Mouse (Mus musculus) kidney, embryonic 14.5 days (tissue): ENCODE data around the gene Ptpn13. TPM values are rescaled to one million over a fixed set of nuclear protein-coding genes. Genes with fewer than 3 reads are reported as not detected.

Source experiments
- ATAC-seq: fragments of 200-750 bp; cut with Nextera tagmentation; 2 replicates; pipeline ENCODE4 v1.8.0; 2017; ENCODE audit warnings: moderate number of reproducible peaks, mild to moderate bottlenecking, moderate TSS enrichment, moderate library complexity; ENCODE audit not compliant: low FRiP score, low TSS enrichment
- H3K27ac ChIP-seq: fragments of 300-500 bp; sonication (generic); 2 replicates; pipeline ENCODE4 v1.5.1; 2014; ENCODE audit warnings: low read depth, mild to moderate bottlenecking, low read length, moderate library complexity, mixed read lengths
- H3K27me3 ChIP-seq: fragments of 300-500 bp; sonication (generic); 2 replicates; pipeline ENCODE4 v1.6.1; 2014; ENCODE audit warnings: mild to moderate bottlenecking, low read length; ENCODE audit not compliant: control insufficient read depth, insufficient read depth
- H3K36me3 ChIP-seq: fragments of 300-500 bp; sonication (generic); 2 replicates; pipeline ENCODE4 v1.6.1; 2014; ENCODE audit warnings: low read length, mixed read lengths; ENCODE audit not compliant: control insufficient read depth, insufficient read depth
- H3K4me1 ChIP-seq: fragments of 300-500 bp; sonication (generic); 2 replicates; pipeline ENCODE4 v1.6.1; 2014; ENCODE audit warnings: low read length, mixed read lengths; ENCODE audit not compliant: control insufficient read depth, insufficient read depth
- H3K4me2 ChIP-seq: fragments of 300-500 bp; sonication (generic); replicated peaks from 2 replicates; pipeline ENCODE4 v1.6.1; 2014; ENCODE audit warnings: low read depth, mild to moderate bottlenecking, low read length
- H3K4me3 ChIP-seq: fragments of 300-500 bp; sonication (generic); 2 replicates; pipeline ENCODE4 v1.5.1; 2014; ENCODE audit warnings: mild to moderate bottlenecking, low read length
- H3K9ac ChIP-seq: fragments of 300-500 bp; sonication (generic); 2 replicates; pipeline ENCODE4 v1.6.1; 2014; ENCODE audit warnings: low read depth, mild to moderate bottlenecking, low read length, moderate library complexity
- H3K9me3 ChIP-seq: fragments of 300-500 bp; sonication (generic); 2 replicates; pipeline ENCODE4 v1.6.1; 2016; ENCODE audit warnings: low read length; ENCODE audit not compliant: control insufficient read depth
- WGBS: fragments of 180-500 bp; shearing (Covaris S2); extraction: QIAGEN DNeasy Blood & Tissue Kit; methylation state at CpG from one replicate; pipeline ENCODE4 v1.1.7; 2014; 5-methylcytosine and 5-hydroxymethylcytosine counted together
- polyA plus RNA-seq: library from polyadenylated mRNA; unstranded; fragments of >200 nt; fragmentation: Nextera tagmentation; extraction: Ambion mirVana; gene quantifications from 2 replicates; pipeline ENCODE4 v1.2.1, GENCODE M21; 2014

The Ptpn13 gene
- polyA plus RNA-seq, 1 experiment from 2014 or later, result 42.5 TPM

DNA sequence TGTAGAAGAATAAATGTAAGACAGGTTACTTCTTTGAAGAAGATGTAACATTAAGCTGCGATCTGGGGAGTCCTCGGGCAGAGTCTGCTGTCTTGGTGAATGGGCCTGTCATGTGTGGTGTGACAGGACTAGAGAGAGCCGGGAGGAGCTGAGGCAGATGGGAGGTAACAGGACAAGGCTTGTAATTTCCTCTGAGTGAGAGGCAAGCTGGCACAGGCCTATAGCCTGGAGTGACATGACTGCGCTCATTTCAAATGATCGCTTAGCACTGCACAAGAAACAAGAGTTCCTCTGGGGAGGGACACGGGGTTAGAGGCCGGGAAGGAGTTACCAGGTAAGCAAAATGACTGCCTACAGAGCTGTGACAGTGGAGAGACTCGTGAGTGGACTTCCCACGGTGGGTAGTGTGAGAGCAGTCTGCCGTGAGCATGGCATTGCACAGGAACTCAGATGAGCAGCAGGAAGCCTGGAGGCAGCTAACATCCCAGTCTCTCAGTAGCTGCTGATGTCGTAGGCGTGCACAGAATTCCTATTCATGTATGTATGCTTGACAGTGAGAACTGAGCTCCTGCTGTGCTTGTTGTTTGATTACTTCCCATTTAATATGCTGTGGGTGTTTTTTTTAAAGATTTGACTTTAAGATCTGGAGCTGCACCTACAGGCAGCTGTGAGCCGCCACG lies 171.6 kb downstream of the Ptpn13 start:
- H3K9me3 ChIP-seq, result no peaks in the 10 kb centered on the region
- H3K4me2 ChIP-seq, result no peak overlapping the region
- 73% methylated on average over 14 of the region's 14 CpGs for WGBS
- no peaks in the 10 kb centered on the region for H3K27me3 ChIP-seq
- H3K9ac ChIP-seq, result no peak overlapping the region
- H3K27ac ChIP-seq, result no peak overlapping the region
- no peak for ATAC-seq
- H3K4me3 ChIP-seq, result no peak overlapping the region
- no peaks in the 10 kb centered on the region for H3K4me1 ChIP-seq
- H3K36me3 ChIP-seq, result peaks cover 33% of the 10 kb centered on the region

DNA sequence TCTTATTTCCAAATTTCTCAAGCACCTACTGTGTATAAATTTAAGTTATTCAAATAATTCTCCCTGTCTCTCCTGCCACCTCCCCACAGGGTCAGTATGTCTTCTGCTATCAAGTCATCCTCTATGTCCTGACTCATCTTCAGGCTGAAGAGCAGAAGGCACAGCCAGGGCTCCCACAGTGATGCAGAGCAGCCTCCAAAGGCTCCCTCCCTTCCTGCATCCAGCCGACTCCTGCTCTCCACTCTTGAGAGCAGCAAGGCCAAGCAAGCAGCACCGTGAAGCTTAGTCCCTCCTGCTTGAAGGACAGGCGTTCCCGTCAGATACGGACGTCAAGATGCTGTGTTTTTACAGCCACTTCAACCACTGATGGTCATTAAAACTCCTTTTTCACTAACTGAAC lies 172.6 kb downstream of the Ptpn13 start:
- Histone ChIP-seq H3K4me2 (no peak overlapping the region), H3K9me3 (no peaks in the 10 kb centered on the region), H3K9ac (no peak overlapping the region), H3K4me3 (no peak overlapping the region), H3K27me3 (no peaks in the 10 kb centered on the region), H3K4me1 (no peaks in the 10 kb centered on the region), H3K27ac (no peak overlapping the region), H3K36me3 (peaks cover 33% of the 10 kb centered on the region)
- WGBS, result 55% methylated on average over 6 of the region's 6 CpGs
- no peak for ATAC-seq

- no peak overlapping the region for H3K9ac ChIP-seq
- H3K36me3 ChIP-seq, result peaks cover 27% of the 10 kb centered on the region
- H3K4me1 ChIP-seq, result no peaks in the 10 kb centered on the region
- WGBS, result 88% methylated on average over 9 of the region's 9 CpGs
- ATAC-seq, result no peak
- H3K9me3 ChIP-seq, result no peaks in the 10 kb centered on the region
- H3K4me3 ChIP-seq, result no peak overlapping the region
- no peak overlapping the region for H3K27ac ChIP-seq
- no peaks in the 10 kb centered on the region for H3K27me3 ChIP-seq
- H3K4me2 ChIP-seq, result no peak overlapping the region
Measured at GRCm38 (mm10) chr5:103598264-103598663, 173.3 kb downstream of the Ptpn13 start.

DNA sequence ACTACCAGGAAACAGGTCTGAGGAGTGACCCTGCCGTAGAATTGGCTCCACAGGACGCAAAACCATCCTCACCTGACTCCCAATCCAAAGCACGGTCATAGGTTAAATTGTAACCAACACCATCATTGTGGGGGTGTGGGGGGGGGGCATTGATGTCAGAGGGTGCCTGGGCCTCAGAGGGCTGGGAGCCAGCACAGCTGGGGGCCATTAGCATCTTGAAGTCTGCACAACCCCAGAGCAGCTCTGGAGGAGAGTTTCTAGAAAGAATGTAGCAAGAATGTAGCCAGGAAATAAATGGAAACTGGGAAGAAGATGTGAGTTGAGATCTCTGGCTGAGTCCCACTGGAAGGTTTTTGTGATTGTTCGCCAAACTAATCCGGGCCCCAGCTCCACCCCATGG lies 173.9 kb downstream of the Ptpn13 start:
- H3K4me1 ChIP-seq, result no peaks in the 10 kb centered on the region
- no peak overlapping the region for H3K4me2 ChIP-seq
- H3K36me3 ChIP-seq, result peaks cover 23% of the 10 kb centered on the region
- no peak for ATAC-seq
- H3K9me3 ChIP-seq, result no peaks in the 10 kb centered on the region
- H3K27me3 ChIP-seq, result no peaks in the 10 kb centered on the region
- no peak overlapping the region for H3K9ac ChIP-seq
- no peak overlapping the region for H3K27ac ChIP-seq
- WGBS, result 82% methylated on average over 5 of the region's 5 CpGs
- no peak overlapping the region for H3K4me3 ChIP-seq

DNA sequence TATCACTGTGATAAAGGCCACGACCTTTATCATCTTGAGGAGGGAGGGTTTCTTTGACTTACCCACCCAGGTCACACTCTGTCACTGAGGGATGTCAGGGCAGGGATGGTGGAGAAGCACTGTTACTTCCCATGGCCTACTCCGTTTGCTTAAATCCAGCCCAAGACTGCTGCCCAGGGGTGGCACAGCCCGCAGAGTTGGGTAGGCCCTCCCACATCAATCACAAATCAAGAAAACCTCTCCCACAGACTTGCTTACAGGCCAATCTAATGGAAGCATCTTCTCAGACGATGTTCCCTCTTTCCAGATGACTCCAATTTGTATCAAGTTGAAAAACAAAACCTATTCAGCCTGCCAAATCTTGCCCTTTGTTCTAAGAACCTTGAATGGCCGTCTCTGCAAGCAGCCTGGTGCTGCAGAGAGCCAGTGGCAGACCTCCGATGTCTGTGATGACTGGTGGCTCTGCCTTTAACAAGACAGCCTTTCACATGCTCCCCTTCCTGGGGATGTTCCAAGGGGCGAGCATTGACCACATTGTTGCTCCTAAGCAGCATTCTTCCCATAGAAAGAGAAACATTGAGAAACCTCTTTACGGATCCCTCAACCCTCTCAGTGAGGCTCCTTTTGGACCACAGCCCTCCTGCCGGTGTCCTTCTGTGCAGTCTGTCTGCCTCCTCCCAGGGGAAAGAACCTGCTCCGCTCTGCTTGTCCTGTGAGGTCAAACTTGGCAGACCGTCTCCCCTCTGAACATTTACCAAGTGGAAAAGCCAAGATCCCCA lies 178.3 kb downstream of the Ptpn13 start:
- Histone ChIP-seq H3K9ac (no peak overlapping the region), H3K4me1 (no peaks in the 10 kb centered on the region), H3K4me2 (no peak overlapping the region), H3K36me3 (peaks cover 8% of the 10 kb centered on the region; the same call in 1 of the 2 replicates), H3K9me3 (no peaks in the 10 kb centered on the region), H3K27me3 (no peaks in the 10 kb centered on the region), H3K27ac (no peak overlapping the region), H3K4me3 (no peak overlapping the region)
- WGBS, result 75% methylated on average over 11 of the region's 11 CpGs
- no peak for ATAC-seq

GRCm38 (mm10) chr5:103605707-103606106 lies 180.7 kb downstream of the Ptpn13 start:
- H3K27me3 ChIP-seq, result no peaks in the 10 kb centered on the region
- no peak overlapping the region for H3K4me2 ChIP-seq
- H3K4me1 ChIP-seq, result no peaks in the 10 kb centered on the region
- H3K9ac ChIP-seq, result no peak overlapping the region
- no peak for ATAC-seq
- H3K36me3 ChIP-seq, result no peaks in the 10 kb centered on the region
- WGBS, result 69% methylated on average over 7 of the region's 7 CpGs
- no peak overlapping the region for H3K27ac ChIP-seq
- no peak overlapping the region for H3K4me3 ChIP-seq
- H3K9me3 ChIP-seq, result no peaks in the 10 kb centered on the region

DNA sequence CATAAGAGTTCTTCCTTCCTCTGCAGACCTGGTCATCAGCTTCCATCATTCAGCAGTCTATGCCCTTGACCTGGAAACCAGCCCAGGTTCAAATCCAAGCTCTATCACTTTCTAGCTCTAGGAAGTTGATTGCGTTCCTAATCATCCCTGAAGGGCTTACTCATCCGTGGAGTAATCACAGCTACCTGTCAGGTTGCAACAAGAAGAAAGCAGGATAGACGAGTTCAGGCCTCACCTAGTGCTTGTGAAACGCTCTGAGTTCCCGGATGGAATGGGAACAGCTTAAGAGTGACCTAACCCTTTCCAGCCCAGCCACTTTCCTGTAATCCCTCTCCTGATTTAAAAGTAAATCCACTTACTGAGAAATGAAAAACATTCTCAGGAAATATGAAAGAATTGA lies 185.2 kb downstream of the Ptpn13 start:
- H3K9me3 ChIP-seq, result no peaks in the 10 kb centered on the region
- no peak overlapping the region for H3K4me2 ChIP-seq
- no peaks in the 10 kb centered on the region for H3K27me3 ChIP-seq
- no peak overlapping the region for H3K9ac ChIP-seq
- WGBS, result 61% methylated on average over 5 of the region's 5 CpGs
- no peaks in the 10 kb centered on the region for H3K36me3 ChIP-seq
- H3K4me1 ChIP-seq, result no peaks in the 10 kb centered on the region
- ATAC-seq, result no peak
- H3K4me3 ChIP-seq, result no peak overlapping the region
- H3K27ac ChIP-seq, result no peak overlapping the region

DNA sequence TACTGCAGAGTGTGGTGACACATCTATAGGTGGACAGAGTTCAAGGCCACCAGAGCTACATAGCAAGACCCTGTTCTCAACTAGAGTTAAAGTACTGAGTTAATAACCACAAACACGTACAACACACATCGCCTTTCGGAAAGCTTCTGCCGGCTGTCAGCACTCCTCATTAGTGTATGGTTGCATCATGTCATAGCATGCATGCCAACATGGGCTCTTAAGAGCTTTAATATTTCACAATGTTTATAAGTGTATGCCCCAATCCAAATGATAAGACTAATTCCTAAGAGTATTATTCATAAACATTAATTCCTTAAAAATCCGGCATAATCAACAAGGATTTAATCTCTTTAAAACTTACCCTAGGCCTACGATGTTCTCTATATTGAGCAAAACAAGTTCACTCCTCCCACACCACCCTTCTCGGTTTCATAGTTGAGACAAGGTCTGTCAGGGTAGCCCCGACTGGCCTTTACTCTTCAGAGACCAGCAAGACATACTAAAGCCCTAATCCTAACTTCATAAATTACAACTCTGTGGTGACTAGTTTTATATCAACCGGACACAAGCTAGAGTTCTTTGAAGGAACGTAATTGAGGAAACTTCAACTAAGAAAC lies 186.0 kb downstream of the Ptpn13 start:
- no peak for ATAC-seq
- Histone ChIP-seq H3K9ac (no peak overlapping the region), H3K27me3 (no peaks in the 10 kb centered on the region), H3K9me3 (no peaks in the 10 kb centered on the region), H3K27ac (no peak overlapping the region), H3K4me1 (no peaks in the 10 kb centered on the region), H3K4me3 (no peak overlapping the region), H3K4me2 (no peak overlapping the region), H3K36me3 (no peaks in the 10 kb centered on the region)
- 84% methylated on average over 10 of the region's 10 CpGs for WGBS

- 86% methylated on average over 7 of the region's 7 CpGs for WGBS
- no peak for ATAC-seq
- no peak overlapping the region for H3K4me2 ChIP-seq
- H3K4me1 ChIP-seq, result no peaks in the 10 kb centered on the region
- H3K9ac ChIP-seq, result no peak overlapping the region
- no peaks in the 10 kb centered on the region for H3K27me3 ChIP-seq
- no peak overlapping the region for H3K27ac ChIP-seq
- H3K4me3 ChIP-seq, result no peak overlapping the region
- no peaks in the 10 kb centered on the region for H3K36me3 ChIP-seq
- H3K9me3 ChIP-seq, result no peaks in the 10 kb centered on the region
Measured at GRCm38 (mm10) chr5:103612316-103612715, 187.3 kb downstream of the Ptpn13 start.
